Mouse (Mus musculus): ENCODE measurements around the gene Ppp1r3g. TPM values are rescaled to one million over a fixed set of nuclear protein-coding genes. Genes with fewer than 3 reads are reported as not detected.
"Not testable (repeated sequence)": the region's sequence is repeated elsewhere in the genome, so short reads cannot be mapped to it uniquely, and the experiment has no call there.

Gene Ppp1r3g
- polyA plus RNA-seq, 1 experiment, result not detected

GRCm38 (mm10) chr13:35982985-35983384, 24.3 kb downstream of the Ppp1r3g start:
- Histone ChIP-seq H3K27me3 (ENCODE audit: control insufficient read depth) (no peaks in the 10 kb centered on the region), H3K9me3 (ENCODE audit: control insufficient read depth, low read length) (peaks cover 5% of the 10 kb centered on the region), H3K4me3 (replicated peaks) (no peak overlapping the region), H3K36me3 (ENCODE audit: control insufficient read depth) (peaks cover 28% of the 10 kb centered on the region), H3K4me1 (ENCODE audit: control insufficient read depth) (peaks cover 3% of the 10 kb centered on the region)
- TF ChIP-seq GATA1 (IDR thresholded peaks at IDR 0.05; ENCODE audit: low read length) (no peak), TAL1 (IDR thresholded peaks at IDR 0.05; ENCODE audit: low read length) (no peak)

- TF ChIP-seq GATA1 (IDR thresholded peaks at IDR 0.05; ENCODE audit: low read length) (no peak), TAL1 (IDR thresholded peaks at IDR 0.05; ENCODE audit: low read length) (no peak)
- Histone ChIP-seq H3K4me3 (replicated peaks) (no peak overlapping the region), H3K36me3 (ENCODE audit: control insufficient read depth) (peaks cover 3% of the 10 kb centered on the region; the same call in 1 of the 2 replicates), H3K4me1 (ENCODE audit: control insufficient read depth) (peaks cover 3% of the 10 kb centered on the region), H3K9me3 (ENCODE audit: control insufficient read depth, low read length) (no peaks in the 10 kb centered on the region), H3K27me3 (ENCODE audit: control insufficient read depth) (no peaks in the 10 kb centered on the region)
Observed at GRCm38 (mm10) chr13:35989329-35989728, 30.7 kb downstream of the Ppp1r3g start.

- not testable (repeated sequence) for H3K9me3 ChIP-seq (ENCODE audit: control insufficient read depth, low read length); H3K36me3 ChIP-seq (ENCODE audit: control insufficient read depth); H3K27me3 ChIP-seq (ENCODE audit: control insufficient read depth); H3K4me3 ChIP-seq (replicated peaks)
- peaks cover 11% of the 10 kb centered on the region for H3K4me1 ChIP-seq (ENCODE audit: control insufficient read depth)
Observed at GRCm38 (mm10) chr13:35991185-35991584, 32.5 kb downstream of the Ppp1r3g start.

GRCm38 (mm10) chr13:35994067-35994466, 35.4 kb downstream of the Ppp1r3g start:
- TF ChIP-seq TAL1 (IDR thresholded peaks at IDR 0.05; ENCODE audit: low read length), result no peak
- TF ChIP-seq GATA1 (IDR thresholded peaks at IDR 0.05; ENCODE audit: low read length), result no peak
- Histone ChIP-seq H3K4me1 (ENCODE audit: control insufficient read depth) (peaks cover 18% of the 10 kb centered on the region), H3K27me3 (ENCODE audit: control insufficient read depth) (no peaks in the 10 kb centered on the region), H3K36me3 (ENCODE audit: control insufficient read depth) (peaks cover 3% of the 10 kb centered on the region; the same call in 1 of the 2 replicates), H3K4me3 (replicated peaks) (no peak overlapping the region), H3K9me3 (ENCODE audit: control insufficient read depth, low read length) (no peaks in the 10 kb centered on the region)

GRCm38 (mm10) chr13:35995231-35995630, 36.6 kb downstream of the Ppp1r3g start:
- TF ChIP-seq GATA1 (IDR thresholded peaks at IDR 0.05; ENCODE audit: low read length), result no peak
- no peak for TF ChIP-seq TAL1 (IDR thresholded peaks at IDR 0.05; ENCODE audit: low read length)
- Histone ChIP-seq H3K36me3 (ENCODE audit: control insufficient read depth) (peaks cover 3% of the 10 kb centered on the region; the same call in 1 of the 2 replicates), H3K9me3 (ENCODE audit: control insufficient read depth, low read length) (no peaks in the 10 kb centered on the region), H3K27me3 (ENCODE audit: control insufficient read depth) (no peaks in the 10 kb centered on the region), H3K4me3 (replicated peaks) (no peak overlapping the region), H3K4me1 (ENCODE audit: control insufficient read depth) (peaks cover 18% of the 10 kb centered on the region)

- TF ChIP-seq TAL1 (IDR thresholded peaks at IDR 0.05; ENCODE audit: low read length), result no peak
- Histone ChIP-seq H3K27me3 (ENCODE audit: control insufficient read depth) (no peaks in the 10 kb centered on the region), H3K36me3 (ENCODE audit: control insufficient read depth) (peaks cover 3% of the 10 kb centered on the region; the same call in 1 of the 2 replicates), H3K4me3 (replicated peaks) (no peak overlapping the region), H3K4me1 (ENCODE audit: control insufficient read depth) (peaks cover 21% of the 10 kb centered on the region), H3K9me3 (ENCODE audit: control insufficient read depth, low read length) (no peaks in the 10 kb centered on the region)
Observed at GRCm38 (mm10) chr13:35995696-35996426, 37.2 kb downstream of the Ppp1r3g start.

- H3K27me3 ChIP-seq (ENCODE audit: control insufficient read depth), result no peaks in the 10 kb centered on the region
- H3K36me3 ChIP-seq (ENCODE audit: control insufficient read depth), result peaks cover 10% of the 10 kb centered on the region
- TF ChIP-seq GATA1 (IDR thresholded peaks at IDR 0.05; ENCODE audit: low read length) (no peak), TAL1 (IDR thresholded peaks at IDR 0.05; ENCODE audit: low read length) (no peak)
- no peak overlapping the region for H3K4me3 ChIP-seq (replicated peaks)
- H3K4me1 ChIP-seq (ENCODE audit: control insufficient read depth), result peaks cover 29% of the 10 kb centered on the region
- no peaks in the 10 kb centered on the region for H3K9me3 ChIP-seq (ENCODE audit: control insufficient read depth, low read length)
Observed at GRCm38 (mm10) chr13:35997606-35998005, 39.0 kb downstream of the Ppp1r3g start.

GRCm38 (mm10) chr13:36000798-36001197, 42.2 kb downstream of the Ppp1r3g start:
- H3K27me3 ChIP-seq (ENCODE audit: control insufficient read depth), result no peaks in the 10 kb centered on the region
- H3K4me3 ChIP-seq (replicated peaks), result no peak overlapping the region
- TF ChIP-seq TAL1 (IDR thresholded peaks at IDR 0.05; ENCODE audit: low read length) (no peak), GATA1 (IDR thresholded peaks at IDR 0.05; ENCODE audit: low read length) (no peak)
- peaks cover 25% of the 10 kb centered on the region for H3K4me1 ChIP-seq (ENCODE audit: control insufficient read depth)
- peaks cover 7% of the 10 kb centered on the region for H3K36me3 ChIP-seq (ENCODE audit: control insufficient read depth)
- H3K9me3 ChIP-seq (ENCODE audit: control insufficient read depth, low read length), result no peaks in the 10 kb centered on the region

GRCm38 (mm10) chr13:36009981-36010380, 51.3 kb downstream of the Ppp1r3g start:
- H3K36me3 ChIP-seq (ENCODE audit: control insufficient read depth), result peaks cover 3% of the 10 kb centered on the region
- no peaks in the 10 kb centered on the region for H3K4me1 ChIP-seq (ENCODE audit: control insufficient read depth)
- no peak overlapping the region for H3K4me3 ChIP-seq (replicated peaks)
- TF ChIP-seq TAL1 (IDR thresholded peaks at IDR 0.05; ENCODE audit: low read length) (no peak), GATA1 (IDR thresholded peaks at IDR 0.05; ENCODE audit: low read length) (no peak)
- H3K27me3 ChIP-seq (ENCODE audit: control insufficient read depth), result no peaks in the 10 kb centered on the region
- H3K9me3 ChIP-seq (ENCODE audit: control insufficient read depth, low read length), result no peaks in the 10 kb centered on the region

- Histone ChIP-seq H3K9me3 (ENCODE audit: control insufficient read depth, low read length) (no peaks in the 10 kb centered on the region), H3K4me1 (ENCODE audit: control insufficient read depth) (peaks cover 11% of the 10 kb centered on the region), H3K27me3 (ENCODE audit: control insufficient read depth) (no peaks in the 10 kb centered on the region), H3K4me3 (replicated peaks) (no peak overlapping the region), H3K36me3 (ENCODE audit: control insufficient read depth) (peaks cover 9% of the 10 kb centered on the region)
- TF ChIP-seq GATA1 (IDR thresholded peaks at IDR 0.05; ENCODE audit: low read length) (no peak), TAL1 (IDR thresholded peaks at IDR 0.05; ENCODE audit: low read length) (no peak)
Observed at GRCm38 (mm10) chr13:36015636-36016035, 57.0 kb downstream of the Ppp1r3g start.
